Mouse (Mus musculus) gastrocnemius, postnatal 14 days (tissue): ENCODE data around the gene Tgfb1i1. TPM values are rescaled to one million over a fixed set of nuclear protein-coding genes. Genes with fewer than 3 reads are reported as not detected.

Source experiments
- DNase-seq: peaks from one replicate; pipeline ENCODE4 v3.0.0; 2021; ENCODE audit warnings: mixed read lengths
- intact Hi-C: fragments of 180-260 bp; cut with DNase I; formaldehyde crosslinking; loops from one replicate; pipeline ENCODE4 v1.15.1; 2025; ENCODE audit warnings: low total_unique reads
- total RNA-seq, 2 experiments: library from RNA; stranded (reverse); gene quantifications; 2 replicates each; pipeline ENCODE4 v1.2.3; 2021

Tgfb1i1 gene
- total RNA-seq, 2 experiments from 2014 or later: 19.5 to 20.8 TPM

- DNase-seq: no peak
- intact Hi-C loops: no loop called here
Measured at GRCm38 (mm10) chr7:128276051-128276450, 29.4 kb downstream of the Tgfb1i1 start.

- intact Hi-C loops: no loop called here
- DNase-seq: no peak
Measured at GRCm38 (mm10) chr7:128279750-128280149, 33.1 kb downstream of the Tgfb1i1 start.

- intact Hi-C loops: no loop called here
- no peak for DNase-seq
Measured at GRCm38 (mm10) chr7:128281765-128282164, 35.2 kb downstream of the Tgfb1i1 start.

GRCm38 (mm10) chr7:128282532-128283244, 36.1 kb downstream of the Tgfb1i1 start:
- no peak for DNase-seq
- intact Hi-C loops: no loop called here

- DNase-seq: no peak
- intact Hi-C loops: no loop called here
Measured at GRCm38 (mm10) chr7:128284047-128284446, 37.4 kb downstream of the Tgfb1i1 start.

- intact Hi-C loops: no loop called here
- DNase-seq: no peak
Measured at GRCm38 (mm10) chr7:128285060-128285459, 38.4 kb downstream of the Tgfb1i1 start.

GRCm38 (mm10) chr7:128288923-128289544, 42.4 kb downstream of the Tgfb1i1 start:
- DNase-seq: no peak

GRCm38 (mm10) chr7:128294785-128295184, 48.2 kb downstream of the Tgfb1i1 start:
- intact Hi-C loops: loop anchor here (5.0 kb wide), 1 partner anchor 57 kb away; the partner anchor contains the start of genes 9130023H24Rik and Armc5
- no peak for DNase-seq

More at GRCm38 (mm10) chr7:128288923-128289544, 42.4 kb downstream of the Tgfb1i1 start:
- intact Hi-C loops: no loop called here

GRCm38 (mm10) chr7:128296514-128296913, 49.9 kb downstream of the Tgfb1i1 start:
- DNase-seq: no peak
- intact Hi-C loops: loop anchor here (5.0 kb wide), 1 partner anchor 59 kb away; the partner anchor contains the start of genes 9130023H24Rik and Armc5

- no peak for DNase-seq
- intact Hi-C loops: loop anchor here (5.0 kb wide), 1 partner anchor 60 kb away; the partner anchor contains the start of genes 9130023H24Rik and Armc5
Measured at GRCm38 (mm10) chr7:128297291-128297616, 50.6 kb downstream of the Tgfb1i1 start.

- peak; percentile 66 for DNase-seq
- intact Hi-C loops: loop anchor here (5.0 kb wide), 1 partner anchor 61 kb away; the partner anchor contains the start of genes 9130023H24Rik and Armc5
Measured at GRCm38 (mm10) chr7:128297617-128298480, 51.2 kb downstream of the Tgfb1i1 start, which contains the start of gene BC017158. TSS of gene BC017158 (minus strand) at chr7:128298170.

- intact Hi-C loops: loop anchor here (5.0 kb wide), 1 partner anchor 61 kb away; the partner anchor contains the start of genes 9130023H24Rik and Armc5
- DNase-seq: no peak
Measured at GRCm38 (mm10) chr7:128298481-128299342, 52.1 kb downstream of the Tgfb1i1 start.

GRCm38 (mm10) chr7:128300952-128301351, 54.3 kb downstream of the Tgfb1i1 start:
- intact Hi-C loops: loop anchor here (5.0 kb wide), 1 partner anchor 46 kb away; no protein-coding TSS in a partner anchor
- no peak for DNase-seq

GRCm38 (mm10) chr7:128302151-128302550, 55.5 kb downstream of the Tgfb1i1 start:
- intact Hi-C loops: loop anchor here (5.0 kb wide), 1 partner anchor 45 kb away; no protein-coding TSS in a partner anchor
- DNase-seq: no peak

- intact Hi-C loops: loop anchor here (5.0 kb wide), 1 partner anchor 43 kb away; no protein-coding TSS in a partner anchor
- DNase-seq: no peak
Measured at GRCm38 (mm10) chr7:128304198-128304597, 57.6 kb downstream of the Tgfb1i1 start.

GRCm38 (mm10) chr7:128304907-128305306, 58.3 kb downstream of the Tgfb1i1 start:
- intact Hi-C loops: loop anchor here (5.0 kb wide), 1 partner anchor 42 kb away; no protein-coding TSS in a partner anchor

More at GRCm38 (mm10) chr7:128304907-128305306, 58.3 kb downstream of the Tgfb1i1 start:
- peak; percentile 32 for DNase-seq
